Mouse (Mus musculus) gastrocnemius, adult 18-20 months (tissue): Measurements from ENCODE around the gene Tsks. TPM values are rescaled to one million over a fixed set of nuclear protein-coding genes. Genes with fewer than 3 reads are reported as not detected.

Source experiments
- DNase-seq: peaks from one replicate; pipeline ENCODE4 v3.0.0; 2021; ENCODE audit warnings: low spot score
- total RNA-seq, 2 experiments: library from RNA; stranded (reverse); gene quantifications; 2 replicates each; pipeline ENCODE4 v1.2.3; 2021

Tsks gene
- total RNA-seq, 2 experiments from 2014 or later, result not detected

DNA sequence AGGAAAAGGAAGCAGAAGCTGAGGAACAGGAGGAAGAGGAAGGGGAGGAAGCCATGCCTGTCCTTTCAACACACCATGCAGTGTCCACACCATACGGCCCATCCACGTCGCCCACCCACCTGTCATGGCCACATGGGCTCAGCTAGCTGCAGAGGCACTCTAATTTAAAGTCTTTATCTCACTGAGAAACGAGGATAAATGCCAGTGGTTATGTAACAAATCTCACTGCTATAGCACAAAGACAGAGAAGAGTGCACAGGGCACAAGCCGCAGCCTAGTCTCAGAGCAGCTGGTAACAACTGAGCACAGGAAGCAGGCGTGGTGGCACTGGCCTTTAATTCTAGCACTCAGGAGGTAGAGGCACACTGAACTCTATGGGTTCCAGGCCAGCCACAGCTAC is 6.9 kb downstream of the Tsks start:
- DNase-seq, result no peak

DNA sequence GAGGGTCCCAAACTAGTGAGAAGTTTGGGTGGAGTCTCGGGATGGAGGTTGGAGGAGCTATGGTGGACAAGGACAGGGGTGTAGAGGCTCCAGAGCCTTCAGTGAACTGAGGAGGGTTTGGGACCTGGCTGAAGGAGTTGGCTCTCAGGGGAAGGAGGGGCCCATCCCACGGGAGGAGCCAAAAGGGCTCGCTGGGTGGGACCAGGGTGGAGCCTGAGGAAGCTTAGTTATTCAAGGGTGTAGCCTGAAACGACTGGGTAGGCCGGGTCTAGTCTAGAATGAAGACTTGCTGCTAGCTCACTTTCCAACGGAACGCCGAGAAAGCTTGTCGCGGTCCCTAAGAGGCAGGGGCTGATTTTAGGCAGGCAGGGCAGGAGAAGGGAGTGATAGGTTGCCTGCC is 9.0 kb downstream of the Tsks start:
- peak; percentile 76 for DNase-seq

DNA sequence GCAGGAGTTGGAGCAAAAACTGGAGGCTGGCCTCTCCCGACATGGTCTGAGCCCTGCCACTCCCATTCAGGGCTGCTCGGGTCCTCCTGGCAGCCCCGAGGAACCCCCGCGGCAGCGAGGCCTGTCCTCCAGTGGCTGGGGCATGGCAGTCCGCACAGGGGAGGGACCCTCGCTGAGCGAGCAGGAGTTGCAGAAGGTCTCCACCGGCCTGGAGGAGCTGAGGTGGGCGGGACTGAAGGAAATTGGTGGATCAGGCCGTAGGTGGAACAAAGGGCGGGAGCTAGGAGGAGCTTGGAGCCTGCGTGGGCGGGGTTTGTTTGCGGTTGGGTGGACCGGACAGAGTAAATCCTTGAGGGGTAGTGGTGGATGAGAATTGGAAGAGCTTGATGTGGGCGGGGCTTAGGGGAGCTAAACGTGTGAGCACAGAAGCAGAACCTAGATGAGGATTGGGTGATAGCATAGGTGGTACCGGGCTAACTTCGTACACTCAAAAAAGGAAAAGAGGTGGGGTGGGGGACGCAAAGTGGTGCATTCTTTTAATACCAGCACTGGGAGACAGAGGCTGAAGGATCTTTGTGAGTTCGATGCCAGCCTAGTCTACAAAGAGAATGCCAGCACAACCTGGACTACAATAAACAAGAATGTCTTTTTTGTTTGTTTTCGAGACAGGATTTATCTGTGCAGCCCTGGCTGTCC is 9.8 kb downstream of the Tsks start:
- peak; percentile 95 for DNase-seq

DNA sequence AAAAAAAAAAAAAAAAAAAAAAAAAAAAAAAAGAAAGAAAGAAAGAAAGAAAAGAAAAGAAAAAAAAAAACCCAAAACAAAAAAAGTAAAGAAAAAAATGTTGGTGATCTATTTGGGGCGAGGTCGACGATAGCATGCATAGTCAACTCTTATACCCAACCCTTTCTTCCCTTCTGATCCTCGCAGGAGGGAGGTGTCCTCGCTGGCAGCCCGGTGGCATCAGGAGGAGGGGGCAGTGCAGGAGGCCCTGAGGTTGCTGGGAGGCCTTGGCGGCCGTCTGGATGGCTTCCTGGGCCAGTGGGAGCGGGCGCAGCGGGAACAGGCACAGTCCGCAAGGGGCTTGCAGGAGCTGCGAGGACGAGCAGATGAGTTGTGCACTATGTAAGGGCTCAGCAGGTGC is 10.6 kb downstream of the Tsks start:
- DNase-seq, result no peak

DNA sequence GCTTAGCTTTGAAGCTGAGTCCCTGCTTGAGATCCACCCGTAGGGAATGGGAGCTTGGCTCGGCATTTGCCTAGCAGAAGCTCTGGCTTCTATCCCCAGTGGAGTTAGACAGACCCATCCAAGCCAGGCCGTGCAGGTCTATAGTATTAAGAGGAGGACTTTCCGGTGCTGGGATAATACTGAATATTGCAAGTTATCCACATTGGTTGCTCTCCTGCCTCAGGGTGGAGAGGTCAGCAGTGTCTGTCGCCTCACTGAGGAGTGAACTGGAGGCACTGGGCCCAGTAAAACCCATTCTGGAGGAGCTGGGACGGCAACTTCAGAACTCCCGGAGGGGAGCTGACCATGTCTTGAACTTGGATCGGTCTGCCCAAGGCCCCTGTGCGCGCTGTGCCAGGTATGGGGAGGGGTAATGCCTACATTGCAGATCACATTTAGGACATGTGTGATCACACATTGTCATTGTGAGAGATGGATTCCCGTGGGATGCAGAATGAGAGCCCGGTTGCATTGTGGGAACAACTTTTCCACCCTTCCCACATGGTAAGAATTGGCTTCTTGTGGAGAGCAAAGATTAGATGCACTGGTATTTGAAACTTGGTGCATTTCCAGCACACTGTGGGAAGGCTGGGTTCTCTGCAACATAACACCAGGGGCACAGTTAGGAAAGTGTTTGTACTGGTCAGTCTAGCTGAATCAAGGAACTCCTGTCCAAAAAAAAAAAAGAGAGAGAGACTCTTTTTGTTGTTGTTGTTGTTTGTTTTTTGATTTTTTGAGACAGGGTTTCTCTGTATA is 11.3 kb downstream of the Tsks start:
- no peak for DNase-seq

DNA sequence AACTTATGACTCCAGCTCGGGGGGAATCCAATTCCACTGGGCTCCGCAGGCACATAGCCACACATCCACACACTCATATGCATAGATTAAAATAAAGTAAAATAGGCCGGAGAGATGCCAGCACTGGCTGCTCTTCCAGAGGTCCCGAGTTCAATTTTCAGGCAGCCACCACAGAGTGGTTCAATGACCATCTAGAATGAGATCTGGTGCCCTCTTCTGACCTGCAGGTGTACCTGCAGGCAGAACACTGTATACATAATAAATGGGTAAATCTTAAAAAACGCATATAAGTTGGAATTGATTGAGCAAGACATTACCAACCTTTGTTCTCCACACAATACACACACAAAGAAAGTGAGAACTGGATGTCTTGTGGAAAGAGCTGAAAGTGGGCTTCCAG is 12.6 kb downstream of the Tsks start:
- no peak for DNase-seq

DNA sequence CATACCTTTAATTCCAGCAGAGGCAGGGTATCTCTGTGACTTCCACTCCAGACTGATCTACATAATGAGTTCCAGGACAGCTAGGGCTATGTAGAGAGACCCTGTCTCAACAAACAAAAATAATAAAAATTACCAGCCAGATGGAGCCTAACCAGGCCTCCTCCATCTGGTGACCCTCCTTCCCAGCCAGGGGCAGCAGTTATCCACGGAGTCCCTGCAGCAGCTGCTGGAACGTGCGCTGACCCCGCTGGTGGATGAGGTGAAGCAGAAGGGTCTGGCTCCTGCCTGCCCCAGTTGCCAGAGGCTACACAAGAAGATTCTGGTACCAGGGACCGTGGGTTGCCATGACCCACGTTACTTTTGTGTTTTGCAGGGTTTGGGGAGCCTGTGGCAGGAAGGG is 13.3 kb downstream of the Tsks start:
- no peak for DNase-seq

DNA sequence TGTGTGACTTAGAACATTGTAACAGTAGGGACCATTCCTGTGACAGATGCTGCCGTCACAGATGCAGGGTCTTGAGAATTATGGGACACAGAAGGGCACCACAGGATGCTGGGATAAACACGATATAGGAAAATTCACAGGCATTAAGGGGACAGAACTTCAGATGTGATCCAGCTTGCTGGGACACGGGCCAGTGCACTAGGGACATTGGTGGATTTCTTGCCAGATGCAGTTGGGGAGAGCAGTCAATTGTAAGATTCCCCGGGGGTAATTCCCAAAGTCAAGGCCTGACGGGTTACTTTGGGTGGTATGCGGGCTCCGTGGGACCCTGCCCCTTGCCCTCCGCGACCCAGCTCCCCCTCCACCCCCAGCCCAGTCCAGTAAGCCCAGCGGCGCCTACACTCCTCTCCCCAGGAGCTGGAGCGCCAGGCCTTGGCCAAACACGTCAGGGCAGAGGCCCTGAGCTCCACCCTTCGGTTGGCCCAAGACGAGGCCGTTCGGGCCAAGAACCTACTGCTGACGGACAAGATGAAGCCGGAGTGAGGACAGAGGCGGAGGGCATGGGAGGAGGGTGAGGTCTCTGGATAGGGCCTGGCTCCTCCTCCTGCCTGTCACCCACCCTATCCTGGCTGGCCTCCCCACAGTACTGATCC is 14.3 kb downstream of the Tsks start:
- peak; percentile 62 for DNase-seq

DNA sequence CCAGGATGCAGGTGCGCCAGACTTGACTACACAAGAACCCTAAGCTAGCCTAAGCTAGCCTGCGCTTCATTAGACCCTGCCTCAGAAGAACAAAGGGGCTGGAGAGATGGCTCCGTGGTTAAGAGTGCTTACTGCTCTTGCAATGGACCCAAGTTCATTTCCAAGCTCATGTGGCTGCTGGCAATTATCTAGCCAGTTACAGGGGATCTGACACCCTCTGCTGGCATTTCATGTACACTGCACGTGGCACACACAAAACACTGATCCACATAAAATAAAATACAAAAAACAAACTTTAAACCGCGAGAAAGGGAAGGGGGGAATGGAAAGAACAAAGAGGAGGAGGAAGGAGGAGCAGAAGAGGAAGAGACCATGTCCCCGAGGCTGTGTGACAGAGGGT is 15.2 kb downstream of the Tsks start:
- DNase-seq, result peak; percentile 47

DNA sequence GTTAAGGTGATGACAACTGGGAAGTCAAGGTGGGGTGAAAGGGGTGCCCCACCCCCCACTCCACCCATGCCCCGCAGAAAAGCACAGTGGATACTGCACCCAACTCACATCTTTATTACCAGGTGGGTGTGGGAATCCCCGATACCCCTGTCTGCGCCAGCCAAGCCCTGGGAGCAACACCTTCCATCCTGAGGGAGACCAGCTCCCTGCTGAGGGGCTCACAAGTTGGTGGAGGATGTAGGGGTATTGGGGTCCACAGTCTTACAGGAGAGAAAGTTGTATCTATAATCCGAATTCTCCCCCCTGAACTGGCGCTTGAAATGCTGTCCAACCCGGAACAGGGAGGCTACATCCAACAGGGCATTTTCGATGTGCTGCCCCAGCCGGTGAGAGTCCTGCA is 16.3 kb downstream of the Tsks start:
- DNase-seq, result no peak

DNA sequence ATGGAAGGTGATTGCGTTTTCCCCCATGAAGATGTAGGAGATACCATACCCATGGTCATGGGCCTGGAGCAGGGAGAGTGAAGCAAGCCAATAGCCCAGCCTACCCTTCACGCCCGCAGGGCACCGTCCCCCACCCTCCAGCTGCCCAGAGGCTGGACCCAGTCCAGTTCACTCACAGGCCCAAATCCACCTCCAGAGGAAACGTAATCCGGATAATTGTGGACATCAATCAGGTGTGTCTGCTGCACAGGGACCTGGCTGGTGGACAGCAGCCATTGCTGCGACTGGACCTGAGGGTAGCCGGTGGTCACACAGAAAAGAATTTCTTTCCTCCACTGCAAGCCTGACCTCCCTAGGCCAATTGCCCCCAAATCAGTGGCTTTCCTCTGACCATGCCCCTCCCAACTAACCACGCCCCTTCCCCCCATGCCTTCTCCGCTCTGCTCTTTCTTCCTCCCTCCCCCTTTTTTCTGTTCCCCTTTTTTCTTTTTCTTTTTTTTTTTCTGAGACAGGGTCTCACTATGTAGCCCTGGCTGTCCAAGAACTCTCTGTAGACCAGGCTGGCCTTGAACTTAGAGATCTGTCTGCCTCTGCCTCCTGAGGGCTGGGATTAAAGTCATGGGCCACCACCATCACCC is 17.0 kb downstream of the Tsks start:
- DNase-seq, result no peak

DNA sequence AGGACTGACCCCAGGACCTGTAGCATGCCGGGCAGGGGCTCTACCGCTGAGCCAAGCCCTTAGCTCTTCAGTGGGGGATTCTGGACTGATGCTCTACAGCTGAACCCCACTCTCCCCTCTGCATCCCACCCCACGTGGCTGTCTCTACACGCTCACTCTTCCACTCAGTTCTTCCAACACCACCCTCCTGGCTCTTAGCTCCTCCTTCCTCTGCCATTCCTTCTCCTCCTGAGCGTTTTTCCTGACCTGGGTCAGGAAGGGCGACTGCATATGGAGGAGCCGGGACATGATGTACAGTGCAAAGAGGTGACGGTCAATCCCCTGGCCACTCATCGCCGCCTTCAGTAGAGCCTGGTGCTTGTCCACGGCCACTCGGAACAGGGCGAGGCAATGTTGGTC is 17.5 kb downstream of the Tsks start:
- no peak for DNase-seq

DNA sequence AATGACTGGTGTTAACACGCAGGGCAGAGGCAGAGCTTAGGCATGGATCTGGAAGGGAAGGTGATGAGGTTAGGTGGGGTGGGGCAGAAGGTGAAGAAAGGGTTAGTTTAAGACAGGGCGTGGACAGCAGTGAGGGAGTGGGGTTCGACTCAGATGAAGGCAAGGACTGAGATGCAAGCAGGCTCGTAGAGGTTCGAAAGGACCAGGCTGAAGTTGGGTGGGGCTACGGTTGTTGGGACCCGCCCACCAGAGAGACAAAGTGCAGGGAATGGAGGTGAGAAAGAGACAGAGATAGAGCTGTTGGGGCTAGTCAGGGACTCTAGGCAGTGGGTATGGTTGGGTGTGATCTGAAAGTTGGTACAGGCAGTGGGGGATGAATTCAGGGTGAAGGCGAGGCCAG is 19.3 kb downstream of the Tsks start:
- no peak for DNase-seq

DNA sequence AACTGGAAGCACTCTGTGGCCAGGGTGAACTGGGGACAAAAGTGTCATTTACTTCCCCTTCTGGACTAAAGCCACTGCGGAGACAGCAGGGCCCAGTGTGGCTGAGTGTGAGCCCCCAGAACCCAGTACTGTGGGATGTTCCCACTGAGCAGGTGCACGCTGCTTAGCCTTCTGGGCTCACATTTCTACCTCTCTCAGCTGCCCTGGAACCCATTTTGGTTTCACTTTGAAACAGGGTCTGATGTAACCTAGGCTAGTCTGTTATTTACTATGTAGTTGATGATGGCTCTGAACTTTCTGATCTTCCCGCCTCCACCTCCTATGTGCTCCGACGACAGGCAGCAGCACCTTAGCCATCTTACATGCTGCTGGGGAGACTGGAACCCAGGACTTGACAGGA is 19.8 kb downstream of the Tsks start:
- no peak for DNase-seq

DNA sequence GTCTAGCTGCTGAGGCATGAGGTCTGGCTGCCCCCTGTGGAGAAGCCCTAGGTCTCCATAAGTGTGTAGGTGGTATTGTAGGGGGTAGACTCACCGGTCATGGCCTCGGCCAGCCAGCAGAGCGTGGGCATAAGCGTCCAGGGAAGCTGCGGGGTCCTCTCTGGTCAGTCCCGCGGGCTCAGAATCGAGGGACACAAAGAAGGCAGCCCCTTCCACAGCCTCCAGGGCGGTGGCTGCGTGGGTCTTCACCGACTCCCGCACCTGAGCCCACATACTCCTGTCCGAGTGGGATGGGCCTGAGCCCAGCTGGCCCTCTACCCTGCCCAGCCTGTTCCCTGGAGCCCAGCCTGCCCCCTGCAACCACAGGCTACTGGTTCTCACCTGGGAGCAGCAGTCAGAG is 22.0 kb downstream of the Tsks start:
- no peak for DNase-seq

DNA sequence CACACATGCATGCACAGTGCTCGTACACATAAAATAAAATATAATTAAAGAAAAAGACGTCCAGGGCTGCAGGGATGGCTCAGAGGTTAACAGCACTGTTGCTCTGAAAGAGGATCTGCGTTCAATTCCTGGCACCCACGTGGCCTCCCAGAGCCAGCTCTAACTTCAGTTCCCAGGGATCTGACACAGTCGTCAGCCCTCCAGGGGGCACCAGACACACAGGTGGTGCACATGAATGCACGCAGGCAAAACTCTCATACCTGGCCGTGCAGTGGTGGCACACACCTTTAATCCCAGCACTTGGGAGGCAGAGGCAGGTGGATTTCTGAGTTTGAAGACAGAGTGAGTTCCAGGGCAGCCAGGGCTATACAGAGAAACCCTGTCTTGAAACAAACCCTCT is 23.0 kb downstream of the Tsks start:
- no peak for DNase-seq

DNA sequence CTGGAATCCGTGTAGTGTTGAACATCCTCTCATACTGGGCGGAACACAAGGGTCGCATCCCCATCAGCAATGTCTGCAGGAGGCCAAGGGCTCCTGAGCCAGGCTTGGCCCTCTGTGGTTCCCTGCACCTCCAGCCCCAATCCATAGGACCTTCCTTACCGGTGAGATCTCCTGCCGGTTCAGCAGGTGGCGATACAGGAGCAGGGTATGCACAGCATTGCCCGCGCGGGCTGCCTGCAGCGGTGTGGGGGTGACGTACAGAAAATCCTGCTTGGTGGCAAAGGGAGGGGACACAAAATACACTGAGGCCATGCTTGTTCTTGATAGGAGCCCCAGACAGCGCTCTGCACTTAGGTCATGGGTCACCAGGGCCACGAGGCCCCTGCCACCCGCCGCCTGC is 23.6 kb downstream of the Tsks start:
- DNase-seq, result no peak

DNA sequence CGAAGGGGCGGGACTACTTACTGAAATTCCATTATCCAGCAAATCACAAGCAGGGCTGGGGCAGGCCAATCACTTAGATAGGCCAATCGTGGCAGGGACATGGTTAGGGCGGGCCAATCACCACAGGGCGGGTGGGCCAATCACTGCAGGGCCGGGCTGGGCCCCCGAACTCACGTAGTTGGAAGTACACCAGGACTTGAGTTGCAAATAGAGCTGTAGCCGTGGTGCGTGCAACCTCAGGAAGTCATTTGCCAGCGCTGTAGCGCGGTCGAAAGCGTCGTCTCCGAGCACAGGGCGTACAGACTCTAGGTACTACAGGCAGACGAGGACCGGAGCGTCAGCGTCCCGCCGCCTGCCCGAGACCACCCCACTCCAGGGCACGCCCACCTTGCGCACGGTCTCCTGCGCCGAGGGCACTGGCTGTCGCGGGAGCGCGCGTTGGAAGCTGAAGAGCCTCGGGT is 27.3 kb downstream of the Tsks start:
- peak; percentile 83 for DNase-seq

DNA sequence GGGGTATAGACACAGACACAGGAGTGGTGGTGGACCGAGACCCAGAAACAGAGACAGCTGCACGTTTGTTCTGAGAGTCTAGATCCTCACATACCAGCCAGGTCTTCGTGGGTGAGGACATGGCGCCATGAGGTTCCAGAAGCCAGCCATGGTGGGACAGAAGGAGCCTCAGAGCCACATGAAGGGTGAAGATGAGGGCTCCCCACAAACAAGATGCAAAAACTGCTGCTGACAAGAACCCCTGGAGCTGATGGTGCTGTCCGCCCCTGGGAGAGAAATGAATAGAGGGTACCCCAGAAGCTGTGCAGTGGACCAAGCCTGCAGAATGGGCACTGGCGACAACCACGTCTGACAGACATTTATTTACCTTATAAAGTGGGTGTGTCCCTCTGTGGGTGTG is 28.1 kb downstream of the Tsks start:
- no peak for DNase-seq

DNA sequence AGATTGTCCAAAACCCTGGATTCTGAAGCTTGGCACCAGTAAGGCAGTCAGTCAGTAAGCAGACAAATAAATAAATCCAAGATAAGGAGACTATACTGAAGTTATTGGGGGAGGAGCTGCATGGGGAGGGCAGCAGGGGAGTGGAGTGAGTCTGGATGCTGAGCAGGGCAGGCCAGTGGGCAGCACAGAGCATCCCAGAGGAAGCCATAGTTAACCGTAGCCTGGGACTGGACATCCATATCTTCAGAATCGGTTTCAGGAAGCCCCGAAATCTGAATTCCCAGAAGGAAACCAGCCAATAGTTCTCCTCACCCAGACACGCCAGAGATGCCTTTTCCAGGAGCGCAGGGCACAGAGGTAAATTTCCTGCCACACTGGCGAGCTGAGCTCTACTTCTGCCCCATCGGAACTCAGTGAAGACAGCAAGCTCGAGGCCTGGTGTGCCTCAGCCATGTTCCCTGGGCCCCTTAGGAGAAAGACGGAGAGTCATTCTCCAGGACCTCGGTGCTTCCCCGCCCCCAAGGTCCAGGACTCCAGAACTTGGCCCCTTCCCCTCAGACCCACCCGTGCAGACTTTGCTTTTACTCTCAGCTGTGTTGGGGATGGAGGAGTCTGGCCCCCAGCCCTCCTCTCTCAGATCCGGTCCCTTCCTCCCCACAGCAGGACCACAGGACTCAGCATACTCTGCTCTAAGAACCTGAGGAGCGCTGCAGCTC is 30.6 kb downstream of the Tsks start:
- DNase-seq, result no peak

DNA sequence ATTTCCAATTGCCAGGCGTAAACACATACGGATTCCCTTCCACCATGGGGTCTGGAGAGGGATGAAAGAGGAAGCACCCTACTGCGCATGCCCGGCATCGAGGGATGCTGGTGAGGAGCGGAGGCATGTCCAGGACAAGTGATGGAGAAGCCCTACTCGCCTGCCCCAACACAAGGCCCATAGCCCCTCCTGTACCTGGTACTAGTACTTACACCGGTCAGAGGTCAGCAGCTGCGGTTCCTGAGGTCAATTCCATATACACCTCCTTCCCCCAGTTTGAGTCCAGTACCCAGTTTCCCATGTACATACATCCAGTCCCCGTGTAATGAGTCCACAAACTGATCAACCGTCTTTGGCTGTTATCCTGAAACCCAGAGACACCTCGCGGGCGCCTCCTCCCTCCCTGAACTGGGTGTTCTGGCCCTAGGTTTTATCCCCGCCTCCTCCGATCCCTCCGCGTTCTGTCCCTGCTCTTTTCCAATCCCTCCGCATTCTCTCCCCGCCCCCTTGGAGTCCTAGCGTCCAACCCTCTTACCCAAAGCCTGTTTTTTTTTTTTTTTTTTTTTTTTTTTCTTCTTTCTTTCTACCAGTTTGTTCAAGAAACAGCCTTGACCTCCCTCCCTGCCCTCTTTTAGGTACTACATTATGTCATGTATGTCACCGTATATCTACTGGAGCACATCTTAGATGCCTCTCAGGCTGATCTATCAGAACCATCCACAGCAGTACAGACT is 31.5 kb downstream of the Tsks start, which contains the start of gene Cpt1c:
Gene Cpt1c, minus strand, starts transcription at position 469 of the 734 bp plus-strand sequence.
- peak; percentile 81 for DNase-seq
